Mouse (Mus musculus) adrenal gland, postnatal 36 days (tissue): ENCODE results near the gene Krt5. TPM values are rescaled to one million over a fixed set of nuclear protein-coding genes. Genes with fewer than 3 reads are reported as not detected.
"Not testable (repeated sequence)": the region's sequence is repeated elsewhere in the genome, so short reads cannot be mapped to it uniquely, and the experiment has no call there.

ENCODE experiments used
- DNase-seq, 2 experiments: peaks; one replicate each; pipeline ENCODE4 v3.0.0; 2021; ENCODE audit warnings: mixed read lengths in 1 of 2
- long read RNA-seq, 2 experiments: library from polyadenylated mRNA; stranded (forward); transcript quantifications; one replicate each; pipeline ENCODE4 v2.0.0; 2021; ENCODE audit warnings: borderline sequencing depth in 2 of 2
- total RNA-seq, 2 experiments: library from RNA; stranded (reverse); gene quantifications; 2 replicates each; pipeline ENCODE4 v1.2.3; 2021

Gene Krt5
- not detected for total RNA-seq
- long read RNA-seq, experiment 1, result 0 reads
- long read RNA-seq, experiment 2, result 0 reads

- no peak for DNase-seq
These were observed at the start of gene Krt5 for GRCm38 (mm10) chr15:101712720-101713119. Gene Krt5, minus strand, starts transcription at chr15:101712898.

GRCm38 (mm10) chr15:101742711-101743110 lies 30.0 kb upstream of the Krt5 start, which contains the start of gene Krt71:
Gene Krt71, minus strand, starts transcription at chr15:101743109.
- DNase-seq, result no peak

- peak in 1 of 2 experiments; percentile 15 for DNase-seq
These were observed 25.1 kb upstream of the Krt5 start for GRCm38 (mm10) chr15:101737786-101738185.

- no peak for DNase-seq
These were observed 18.0 kb upstream of the Krt5 start for GRCm38 (mm10) chr15:101730653-101731052.

GRCm38 (mm10) chr15:101724686-101725085 lies 12.0 kb upstream of the Krt5 start:
- no peak for DNase-seq

GRCm38 (mm10) chr15:101715831-101716230 lies 3.1 kb upstream of the Krt5 start:
- DNase-seq, result no peak

- DNase-seq, result no peak
These were observed 1.7 kb upstream of the Krt5 start for GRCm38 (mm10) chr15:101714356-101714755.

GRCm38 (mm10) chr15:101713731-101714130 lies 1.0 kb upstream of the Krt5 start:
- DNase-seq, result no peak

GRCm38 (mm10) chr15:101708683-101709082 lies 4.0 kb downstream of the Krt5 start:
- no peak for DNase-seq

- no peak for DNase-seq
These were observed 5.2 kb downstream of the Krt5 start for GRCm38 (mm10) chr15:101707454-101707853.

GRCm38 (mm10) chr15:101704066-101704465 lies 8.6 kb downstream of the Krt5 start:
- DNase-seq, result no peak

GRCm38 (mm10) chr15:101702380-101702779 lies 10.3 kb downstream of the Krt5 start:
- no peak for DNase-seq

GRCm38 (mm10) chr15:101699866-101700265 lies 12.8 kb downstream of the Krt5 start:
- no peak for DNase-seq

- DNase-seq, result no peak
These were observed 13.5 kb downstream of the Krt5 start for GRCm38 (mm10) chr15:101699192-101699591.

- no peak for DNase-seq
These were observed 15.1 kb downstream of the Krt5 start for GRCm38 (mm10) chr15:101697326-101698188.

GRCm38 (mm10) chr15:101694207-101694606 lies 18.5 kb downstream of the Krt5 start, which contains the start of gene Krt6a:
Gene Krt6a, minus strand, starts transcription at chr15:101694307.
- DNase-seq, result no peak

GRCm38 (mm10) chr15:101690460-101690859 lies 22.2 kb downstream of the Krt5 start:
- not testable (repeated sequence) for DNase-seq

GRCm38 (mm10) chr15:101688161-101688560 lies 24.5 kb downstream of the Krt5 start:
- DNase-seq, result no peak

GRCm38 (mm10) chr15:101680187-101680586 lies 32.5 kb downstream of the Krt5 start, which contains the start of gene Krt6b:
Gene Krt6b, minus strand, starts transcription at chr15:101680287.
- DNase-seq, result no peak

GRCm38 (mm10) chr15:101675978-101676377 lies 36.7 kb downstream of the Krt5 start:
- DNase-seq, result no peak
